Mouse (Mus musculus): ENCODE data around the gene Cd36.
"Not testable (repeated sequence)": the region's sequence is repeated elsewhere in the genome, so short reads cannot be mapped to it uniquely, and the experiment has no call there.

The Cd36 gene

GRCm38 (mm10) chr5:17888598-17888997, at the start of gene Cd36:
Cd36 (minus strand) TSS chr5:17888801.
- no peak for DNase-seq

- DNase-seq = no peak
These were observed 45.9 kb upstream of the Cd36 start for GRCm38 (mm10) chr5:17934501-17934900.

GRCm38 (mm10) chr5:17931588-17931987, 43.0 kb upstream of the Cd36 start:
- DNase-seq = not testable (repeated sequence)

GRCm38 (mm10) chr5:17929006-17929567, 40.5 kb upstream of the Cd36 start:
- DNase-seq = no peak

- no peak for DNase-seq
These were observed 39.9 kb upstream of the Cd36 start for GRCm38 (mm10) chr5:17928471-17928870.

- DNase-seq = no peak
These were observed 35.5 kb upstream of the Cd36 start for GRCm38 (mm10) chr5:17924085-17924518.

DNA sequence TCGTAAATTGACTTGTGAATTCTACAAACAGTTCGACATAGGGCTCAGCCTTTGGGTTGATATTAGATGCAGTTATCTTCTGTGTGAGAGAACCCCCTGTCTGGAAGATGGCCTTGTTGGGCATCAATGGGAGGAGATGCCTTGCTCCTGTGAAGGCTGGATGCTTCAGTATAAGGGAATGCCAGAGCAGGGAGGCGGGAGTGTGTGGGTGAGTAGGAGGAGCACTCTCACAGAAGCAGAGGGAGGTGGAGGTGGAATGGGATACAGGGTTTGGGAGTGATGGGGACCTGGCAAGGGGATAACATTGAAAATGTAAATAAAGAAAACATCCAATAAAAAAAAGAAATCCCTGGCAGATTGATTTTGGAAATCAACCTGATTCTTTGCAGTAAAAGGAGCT, 35.0 kb upstream of the Cd36 start:
- no peak for DNase-seq

- DNase-seq = no peak
These were observed 30.4 kb upstream of the Cd36 start for GRCm38 (mm10) chr5:17918966-17919365.

DNA sequence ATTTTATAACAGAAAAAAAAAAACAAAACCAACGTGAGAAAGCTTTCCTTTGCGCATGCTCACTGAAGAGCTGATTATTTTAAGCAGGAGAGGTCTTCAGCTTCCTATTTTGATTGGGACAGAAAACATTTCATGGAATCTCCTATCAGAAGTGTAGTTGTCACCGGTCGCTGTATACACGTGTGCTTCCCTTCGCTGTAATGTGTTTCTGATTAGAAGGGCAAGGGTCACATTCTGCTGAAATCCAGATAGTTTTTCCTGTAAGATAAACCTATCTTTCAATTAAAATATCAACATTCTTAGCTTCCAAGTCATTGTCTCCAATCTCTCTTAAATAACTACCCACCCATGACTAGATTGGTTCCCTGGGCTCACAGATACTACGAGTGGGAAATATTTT, 16.2 kb upstream of the Cd36 start:
- no peak for DNase-seq

GRCm38 (mm10) chr5:17898948-17899347, 10.3 kb upstream of the Cd36 start:
- DNase-seq = no peak

GRCm38 (mm10) chr5:17897641-17898040, 9.0 kb upstream of the Cd36 start:
- DNase-seq = not testable (repeated sequence)

DNA sequence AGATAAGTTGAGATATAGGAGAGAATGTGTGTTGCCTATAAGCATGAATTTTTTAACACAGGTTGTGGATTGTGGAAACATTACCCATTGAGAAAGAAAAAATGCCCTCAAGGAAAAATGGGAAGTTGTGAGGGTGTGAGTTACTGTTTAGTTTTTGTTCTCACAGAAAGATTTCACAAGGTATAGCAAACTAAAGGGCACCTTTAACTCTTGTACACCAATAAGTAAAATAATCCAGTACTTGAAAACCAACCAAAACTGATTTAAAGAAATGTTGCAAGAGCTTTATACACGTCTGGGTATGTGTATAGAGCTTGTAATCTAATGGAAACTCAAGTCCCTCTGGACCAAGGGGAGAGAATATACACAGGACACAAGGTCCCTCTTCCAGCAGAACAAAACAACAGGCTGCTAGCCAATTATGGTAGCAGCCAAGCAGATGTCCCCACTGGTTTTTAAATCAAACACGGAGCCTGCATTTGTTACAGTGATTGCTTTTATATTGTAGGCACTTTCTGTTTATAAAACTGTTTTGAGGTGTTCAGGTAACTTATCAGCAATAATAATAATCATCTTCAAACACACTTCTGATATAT, 5.1 kb upstream of the Cd36 start:
- no peak for DNase-seq

GRCm38 (mm10) chr5:17889291-17889690, 690 bp upstream of the Cd36 start:
- DNase-seq = no peak

GRCm38 (mm10) chr5:17886377-17886776, 2.2 kb downstream of the Cd36 start:
- DNase-seq = no peak

DNA sequence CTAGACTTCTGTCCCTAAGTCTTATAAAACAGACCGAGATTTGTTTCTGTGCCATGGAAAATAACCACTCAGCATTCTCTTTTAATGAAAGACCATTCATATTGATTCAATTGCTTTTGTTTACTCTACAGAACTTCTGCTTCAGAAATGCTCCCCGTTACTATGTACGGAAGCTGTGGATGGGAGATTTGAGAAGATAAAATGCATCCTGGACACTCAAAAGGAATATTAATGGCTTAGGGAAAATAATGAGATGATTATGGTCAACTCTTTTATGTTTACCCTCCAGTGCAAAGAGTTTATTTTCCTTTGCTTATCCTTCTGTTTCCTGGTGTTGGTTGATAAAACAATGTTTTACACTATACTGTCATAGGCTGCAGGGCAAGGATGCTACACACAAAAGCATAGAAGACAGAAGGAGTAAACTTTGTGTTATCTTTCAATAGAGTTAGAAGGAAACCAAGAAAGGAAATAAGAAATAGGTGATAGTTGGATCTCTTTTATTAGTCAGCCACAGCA, 5.2 kb downstream of the Cd36 start:
- no peak for DNase-seq

- no peak for DNase-seq
These were observed 7.1 kb downstream of the Cd36 start for GRCm38 (mm10) chr5:17881542-17881896.

GRCm38 (mm10) chr5:17880799-17881541, 7.6 kb downstream of the Cd36 start:
- DNase-seq = no peak

- DNase-seq = no peak
These were observed 8.7 kb downstream of the Cd36 start for GRCm38 (mm10) chr5:17879924-17880323.

- no peak for DNase-seq
These were observed 11.6 kb downstream of the Cd36 start for GRCm38 (mm10) chr5:17877044-17877443.

DNA sequence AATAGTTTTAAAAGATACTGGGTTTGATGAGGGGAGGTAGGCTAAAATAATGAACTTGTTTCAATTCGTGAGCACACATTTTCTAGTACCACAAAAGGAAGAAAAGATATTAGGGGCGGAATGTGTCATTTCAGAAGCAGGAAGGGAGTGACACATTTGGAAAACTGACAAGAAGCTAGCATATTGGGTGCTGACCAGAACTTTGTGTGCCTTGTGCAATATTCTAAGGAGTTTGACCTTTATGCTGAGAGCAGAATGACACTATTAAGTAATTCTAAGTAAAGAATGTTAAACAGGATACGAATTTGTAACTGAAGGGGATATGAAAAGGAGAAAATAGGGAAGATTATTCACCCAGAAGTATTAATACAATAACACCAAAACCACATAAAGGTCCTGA, 12.0 kb downstream of the Cd36 start:
- DNase-seq = no peak

DNA sequence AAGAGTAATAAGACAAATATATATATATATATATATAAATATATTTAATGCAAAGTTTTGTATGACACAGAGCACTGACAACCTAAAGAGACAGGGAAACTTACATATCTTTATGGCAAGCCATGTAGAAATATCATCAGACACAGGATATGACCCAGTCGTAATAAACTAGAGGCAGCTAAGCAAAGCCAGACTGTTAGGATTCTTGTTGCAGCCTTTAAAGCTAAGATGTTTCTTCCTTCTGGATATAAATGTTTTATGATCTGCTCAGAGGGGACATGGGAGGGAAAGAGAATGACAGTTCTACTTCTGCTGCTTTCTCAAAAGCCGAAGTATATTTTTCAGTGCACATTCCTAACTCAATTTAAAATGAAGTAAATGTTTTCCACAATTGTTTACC, 14.3 kb downstream of the Cd36 start:
- DNase-seq = no peak

DNA sequence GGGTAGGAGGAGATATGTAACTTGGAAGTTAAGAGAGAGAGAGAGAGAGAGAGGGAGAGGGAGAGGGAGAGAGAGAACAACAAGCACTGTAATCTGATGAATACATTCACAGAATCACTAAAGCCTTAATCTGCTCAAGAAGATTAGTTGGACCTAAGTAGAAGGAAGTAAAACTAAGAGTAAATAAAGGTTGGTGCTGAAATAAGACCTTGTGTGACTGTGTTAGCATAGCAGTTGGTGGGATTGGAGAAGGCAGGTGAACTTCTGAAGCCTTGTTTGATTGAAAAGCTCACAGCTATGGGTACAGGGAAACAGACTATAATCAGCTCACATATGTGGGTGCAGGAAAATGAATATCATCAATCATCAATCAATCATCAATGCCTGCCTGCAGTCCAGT, 23.2 kb downstream of the Cd36 start:
- no peak for DNase-seq

GRCm38 (mm10) chr5:17863085-17863484, 25.5 kb downstream of the Cd36 start:
- DNase-seq = no peak

- no peak for DNase-seq
These were observed 30.2 kb downstream of the Cd36 start for GRCm38 (mm10) chr5:17858399-17858798.
